Mouse (Mus musculus): ENCODE results near the gene Ccnk. TPM values are rescaled to one million over a fixed set of nuclear protein-coding genes. Genes with fewer than 3 reads are reported as not detected.

Ccnk gene
- 3.9 and 4.5 TPM in 2 replicates for polyA plus RNA-seq (2015; fragmentation: Nextera tagmentation; extraction: Ambion mirVana)

DNA sequence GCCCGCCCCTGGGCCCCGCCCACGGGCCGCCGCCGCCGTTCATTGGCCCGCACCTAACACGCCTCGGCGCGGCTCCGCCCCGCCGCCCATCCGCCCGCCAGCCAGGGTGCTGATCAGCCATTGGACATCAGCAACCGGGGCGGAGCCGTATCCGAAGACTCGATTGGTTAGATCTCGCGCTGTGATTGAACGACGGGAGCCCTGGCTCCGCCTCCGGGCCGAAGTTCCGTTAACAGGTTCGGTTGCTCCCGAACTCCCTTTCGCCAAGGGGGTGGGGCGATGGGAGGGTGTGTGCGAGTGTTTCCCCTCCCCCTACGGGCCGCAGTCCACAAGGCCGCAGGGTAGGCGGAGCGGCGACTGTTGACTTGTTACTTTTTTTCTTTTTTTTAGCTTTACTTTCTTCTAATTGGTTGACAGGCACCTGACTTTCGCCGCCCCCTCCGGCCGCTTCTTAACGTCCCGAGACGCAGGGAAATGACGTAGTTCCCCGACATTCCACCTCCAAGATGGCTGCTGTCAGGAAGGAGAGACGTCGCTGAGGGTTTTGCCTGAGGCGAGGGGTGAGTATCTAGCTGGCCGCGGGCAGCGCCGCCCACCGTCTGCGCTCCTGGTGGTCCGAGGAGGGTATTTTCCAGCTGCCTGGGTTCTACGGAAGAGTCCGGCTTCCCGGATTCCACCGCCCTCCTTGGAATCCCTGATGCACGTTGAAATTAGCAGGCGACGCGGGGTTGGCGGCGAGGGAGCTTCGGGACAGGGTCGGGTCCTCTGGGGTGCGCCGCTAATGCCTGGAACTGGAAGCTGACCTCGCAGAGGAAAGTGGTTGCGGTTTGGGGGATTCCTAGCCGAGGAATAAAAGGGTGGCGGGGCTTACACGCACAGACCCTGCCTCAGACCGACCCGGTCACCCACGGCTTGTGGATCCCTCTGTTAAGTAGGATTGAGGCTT, at the start of gene Ccnk:
Ccnk (plus strand) TSS at position 259 of the 946 bp plus-strand sequence.

DNA sequence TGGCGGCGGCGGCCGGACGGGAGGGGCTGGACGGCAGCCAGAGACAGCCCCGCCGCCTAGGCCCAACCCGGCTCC, 296 bp upstream of the Ccnk start, which contains the start of gene Setd3:
Setd3 (minus strand) TSS at position 69 of the 75 bp plus-strand sequence.

Other genes starting within 250 kb of the Ccnk start
- 0.08 and 0.18 TPM in 2 replicates for gene Bcl11b, start 176.0 kb upstream of the Ccnk start, polyA plus RNA-seq (2015; fragmentation: Nextera tagmentation; extraction: Ambion mirVana)
- gene Setd3, start 265 bp upstream of the Ccnk start, polyA plus RNA-seq (2015; fragmentation: Nextera tagmentation; extraction: Ambion mirVana) = 43.9 and 46.1 TPM in 2 replicates
- gene Ccdc85c, start 95.8 kb downstream of the Ccnk start, polyA plus RNA-seq (2015; fragmentation: Nextera tagmentation; extraction: Ambion mirVana) = 1.5 and 1.8 TPM in 2 replicates
- 0.43 and 0.59 TPM in 2 replicates for gene Hhipl1, start 126.7 kb downstream of the Ccnk start, polyA plus RNA-seq (2015; fragmentation: Nextera tagmentation; extraction: Ambion mirVana)
- gene Cyp46a1, start 154.8 kb downstream of the Ccnk start, polyA plus RNA-seq (2015; fragmentation: Nextera tagmentation; extraction: Ambion mirVana) = 2.9 and 5.5 TPM in 2 replicates
- 14.6 and 19.3 TPM in 2 replicates for gene Eml1, start 191.4 kb downstream of the Ccnk start, polyA plus RNA-seq (2015; fragmentation: Nextera tagmentation; extraction: Ambion mirVana)

Data from spleen, postnatal 0 days (tissue).